Mouse (Mus musculus) hindbrain, embryonic 13.5 days (tissue): ENCODE measurements around the gene Ifitm10. TPM values are rescaled to one million over a fixed set of nuclear protein-coding genes. Genes with fewer than 3 reads are reported as not detected.

Experiments
- ATAC-seq: fragments of 200-750 bp; cut with Nextera tagmentation; 2 replicates; pipeline ENCODE4 v1.8.0; 2017; ENCODE audit warnings: moderate TSS enrichment; ENCODE audit not compliant: low FRiP score
- H3K27ac ChIP-seq: fragments of 300-500 bp; sonication (generic); 2 replicates; pipeline ENCODE4 v1.5.1; 2015; ENCODE audit warnings: inconsistent platforms, mild to moderate bottlenecking, moderate library complexity
- H3K27me3 ChIP-seq: fragments of 300-500 bp; sonication (generic); 2 replicates; pipeline ENCODE4 v1.6.1; 2015; ENCODE audit warnings: mild to moderate bottlenecking, inconsistent platforms
- H3K36me3 ChIP-seq: fragments of 300-500 bp; sonication (generic); 2 replicates; pipeline ENCODE4 v1.6.1; 2015; ENCODE audit warnings: mild to moderate bottlenecking, inconsistent platforms
- H3K4me1 ChIP-seq: fragments of 300-500 bp; sonication (generic); replicated peaks from 2 replicates; pipeline ENCODE4 v1.6.1; 2015; ENCODE audit warnings: inconsistent platforms
- H3K4me2 ChIP-seq: fragments of 300-500 bp; sonication (generic); 2 replicates; pipeline ENCODE4 v1.6.1; 2015; ENCODE audit warnings: inconsistent platforms, mild to moderate bottlenecking, moderate library complexity
- H3K4me3 ChIP-seq: fragments of 300-500 bp; sonication (generic); 2 replicates; pipeline ENCODE4 v1.5.1; 2015; ENCODE audit warnings: mild to moderate bottlenecking, inconsistent platforms
- H3K9ac ChIP-seq: fragments of 300-500 bp; sonication (generic); 2 replicates; pipeline ENCODE4 v1.6.1; 2015; ENCODE audit warnings: mild to moderate bottlenecking, inconsistent platforms
- H3K9me3 ChIP-seq: fragments of 300-500 bp; sonication (generic); 2 replicates; pipeline ENCODE4 v1.6.1; 2016; ENCODE audit warnings: inconsistent platforms
- WGBS: fragments of 180-500 bp; shearing (Covaris S2); methylation state at CpG from one replicate; pipeline ENCODE4 v1.1.7; 2015; 5-methylcytosine and 5-hydroxymethylcytosine counted together
- polyA plus RNA-seq: library from polyadenylated mRNA; unstranded; fragments of >200 nt; fragmentation: Nextera tagmentation; extraction: Ambion mirVana; gene quantifications from 2 replicates; pipeline ENCODE4 v1.2.1, GENCODE M21; 2015

Ifitm10 gene
- polyA plus RNA-seq, 1 experiment from 2014 or later = 2.3 TPM

- 63% methylated on average over 7 of the region's 7 CpGs for WGBS
- Histone ChIP-seq H3K27me3 (no peaks in the 10 kb centered on the region), H3K4me2 (no peak overlapping the region), H3K9me3 (no peaks in the 10 kb centered on the region), H3K36me3 (no peaks in the 10 kb centered on the region), H3K9ac (no peak overlapping the region), H3K27ac (no peak overlapping the region), H3K4me1 (no peaks in the 10 kb centered on the region), H3K4me3 (no peak overlapping the region)
- no peak for ATAC-seq
Observed at GRCm38 (mm10) chr7:142400750-142401142, 27.2 kb upstream of the Ifitm10 start.

GRCm38 (mm10) chr7:142400112-142400749 lies 26.7 kb upstream of the Ifitm10 start:
- 80% methylated on average over 7 of the region's 7 CpGs for WGBS
- H3K4me2 ChIP-seq = no peak overlapping the region

GRCm38 (mm10) chr7:142399250-142399649 lies 25.7 kb upstream of the Ifitm10 start:
- Histone ChIP-seq H3K4me3 (no peak overlapping the region), H3K4me1 (no peaks in the 10 kb centered on the region), H3K9ac (no peak overlapping the region), H3K36me3 (no peaks in the 10 kb centered on the region), H3K4me2 (no peak overlapping the region), H3K9me3 (no peaks in the 10 kb centered on the region), H3K27me3 (no peaks in the 10 kb centered on the region), H3K27ac (no peak overlapping the region)
- no peak for ATAC-seq
- WGBS = 82% methylated on average over 1 of the region's 1 CpGs

More at GRCm38 (mm10) chr7:142400112-142400749, 26.7 kb upstream of the Ifitm10 start:
- H3K4me1 ChIP-seq = no peaks in the 10 kb centered on the region
- no peak overlapping the region for H3K27ac ChIP-seq
- H3K9me3 ChIP-seq = no peaks in the 10 kb centered on the region
- no peaks in the 10 kb centered on the region for H3K36me3 ChIP-seq
- H3K4me3 ChIP-seq = no peak overlapping the region
- no peaks in the 10 kb centered on the region for H3K27me3 ChIP-seq
- no peak overlapping the region for H3K9ac ChIP-seq
- no peak for ATAC-seq

GRCm38 (mm10) chr7:142398052-142398451 lies 24.5 kb upstream of the Ifitm10 start:
- no peak overlapping the region for H3K9ac ChIP-seq
- no peaks in the 10 kb centered on the region for H3K9me3 ChIP-seq
- H3K36me3 ChIP-seq = no peaks in the 10 kb centered on the region
- no peak overlapping the region for H3K4me3 ChIP-seq
- H3K4me1 ChIP-seq = no peaks in the 10 kb centered on the region
- no peak for ATAC-seq
- 78% methylated on average over 2 of the region's 2 CpGs for WGBS
- no peak overlapping the region for H3K4me2 ChIP-seq
- H3K27me3 ChIP-seq = no peaks in the 10 kb centered on the region
- no peak overlapping the region for H3K27ac ChIP-seq

GRCm38 (mm10) chr7:142396611-142397010 lies 23.1 kb upstream of the Ifitm10 start:
- no peak overlapping the region for H3K9ac ChIP-seq
- no peak for ATAC-seq
- 88% methylated on average over 1 of the region's 1 CpGs for WGBS
- H3K36me3 ChIP-seq = no peaks in the 10 kb centered on the region
- H3K4me1 ChIP-seq = no peaks in the 10 kb centered on the region
- no peak overlapping the region for H3K27ac ChIP-seq
- H3K4me2 ChIP-seq = no peak overlapping the region
- H3K4me3 ChIP-seq = no peak overlapping the region
- no peaks in the 10 kb centered on the region for H3K9me3 ChIP-seq
- no peaks in the 10 kb centered on the region for H3K27me3 ChIP-seq

GRCm38 (mm10) chr7:142395472-142395871 lies 21.9 kb upstream of the Ifitm10 start:
- 92% methylated on average over 4 of the region's 4 CpGs for WGBS

GRCm38 (mm10) chr7:142394261-142395190 lies 21.0 kb upstream of the Ifitm10 start:
- no peak overlapping the region for H3K9ac ChIP-seq
- no peak for ATAC-seq
- H3K4me2 ChIP-seq = no peak overlapping the region
- no peak overlapping the region for H3K4me3 ChIP-seq
- H3K27ac ChIP-seq = no peak overlapping the region
- H3K36me3 ChIP-seq = no peaks in the 10 kb centered on the region
- no peaks in the 10 kb centered on the region for H3K9me3 ChIP-seq
- no peaks in the 10 kb centered on the region for H3K4me1 ChIP-seq
- WGBS = 68% methylated on average over 6 of the region's 6 CpGs
- H3K27me3 ChIP-seq = peaks cover 4% of the 10 kb centered on the region; the same call in 1 of the 2 replicates

More at GRCm38 (mm10) chr7:142395472-142395871, 21.9 kb upstream of the Ifitm10 start:
- no peaks in the 10 kb centered on the region for H3K9me3 ChIP-seq
- H3K27me3 ChIP-seq = no peaks in the 10 kb centered on the region
- no peak overlapping the region for H3K4me2 ChIP-seq
- no peak overlapping the region for H3K4me3 ChIP-seq
- no peaks in the 10 kb centered on the region for H3K36me3 ChIP-seq
- no peaks in the 10 kb centered on the region for H3K4me1 ChIP-seq
- no peak overlapping the region for H3K9ac ChIP-seq
- H3K27ac ChIP-seq = no peak overlapping the region
- ATAC-seq = no peak

GRCm38 (mm10) chr7:142393191-142393590 lies 19.6 kb upstream of the Ifitm10 start:
- no peaks in the 10 kb centered on the region for H3K36me3 ChIP-seq
- no peak for ATAC-seq
- no peak overlapping the region for H3K4me2 ChIP-seq
- H3K9ac ChIP-seq = no peak overlapping the region
- no peak overlapping the region for H3K4me3 ChIP-seq
- H3K9me3 ChIP-seq = no peaks in the 10 kb centered on the region
- peaks cover 6% of the 10 kb centered on the region; the same call in 1 of the 2 replicates for H3K27me3 ChIP-seq
- no peak overlapping the region for H3K27ac ChIP-seq
- 29% methylated on average over 4 of the region's 4 CpGs for WGBS
- no peaks in the 10 kb centered on the region for H3K4me1 ChIP-seq

GRCm38 (mm10) chr7:142391609-142392008 lies 18.1 kb upstream of the Ifitm10 start:
- Histone ChIP-seq H3K4me3 (no peak overlapping the region), H3K9ac (no peak overlapping the region), H3K27me3 (peaks cover 6% of the 10 kb centered on the region; the same call in 1 of the 2 replicates), H3K4me1 (peaks cover 7% of the 10 kb centered on the region), H3K9me3 (no peaks in the 10 kb centered on the region), H3K4me2 (no peak overlapping the region), H3K27ac (no peak overlapping the region), H3K36me3 (no peaks in the 10 kb centered on the region)
- ATAC-seq = no peak
- 66% methylated on average over 4 of the region's 4 CpGs for WGBS

- no peak overlapping the region for H3K27ac ChIP-seq
- no peak for ATAC-seq
- H3K4me3 ChIP-seq = no peak overlapping the region
- H3K27me3 ChIP-seq = peaks cover 6% of the 10 kb centered on the region; the same call in 1 of the 2 replicates
- H3K4me2 ChIP-seq = no peak overlapping the region
- WGBS = 72% methylated on average over 3 of the region's 3 CpGs
- no peak overlapping the region for H3K9ac ChIP-seq
- H3K4me1 ChIP-seq = peaks cover 12% of the 10 kb centered on the region
- H3K36me3 ChIP-seq = no peaks in the 10 kb centered on the region
- no peaks in the 10 kb centered on the region for H3K9me3 ChIP-seq
Observed at GRCm38 (mm10) chr7:142391108-142391507, 17.6 kb upstream of the Ifitm10 start.

GRCm38 (mm10) chr7:142389961-142390650 lies 16.6 kb upstream of the Ifitm10 start:
- ATAC-seq = no peak
- no peak overlapping the region for H3K27ac ChIP-seq
- peaks cover 6% of the 10 kb centered on the region; the same call in 1 of the 2 replicates for H3K27me3 ChIP-seq
- H3K9ac ChIP-seq = no peak overlapping the region
- H3K36me3 ChIP-seq = peaks cover 8% of the 10 kb centered on the region
- no peaks in the 10 kb centered on the region for H3K9me3 ChIP-seq
- H3K4me1 ChIP-seq = peaks cover 22% of the 10 kb centered on the region
- H3K4me3 ChIP-seq = no peak overlapping the region
- 92% methylated on average over 3 of the region's 3 CpGs for WGBS
- no peak overlapping the region for H3K4me2 ChIP-seq

GRCm38 (mm10) chr7:142388740-142389139 lies 15.2 kb upstream of the Ifitm10 start:
- Histone ChIP-seq H3K27ac (no peak overlapping the region), H3K4me3 (no peak overlapping the region), H3K4me2 (no peak overlapping the region), H3K9me3 (no peaks in the 10 kb centered on the region), H3K4me1 (peaks cover 24% of the 10 kb centered on the region), H3K9ac (no peak overlapping the region), H3K36me3 (peaks cover 22% of the 10 kb centered on the region), H3K27me3 (peaks cover 6% of the 10 kb centered on the region; the same call in 1 of the 2 replicates)
- WGBS = 96% methylated on average over 2 of the region's 2 CpGs
- no peak for ATAC-seq
